Mouse (Mus musculus) testis, postnatal 14 days (tissue): Measurements from ENCODE around the gene Fam189a2.

Experiments used
- DNase-seq: peaks from one replicate; pipeline ENCODE4 v3.0.0; 2021; ENCODE audit warnings: low spot score

The Fam189a2 gene

GRCm38 (mm10) chr19:23971391-23971790 is 59.4 kb downstream of the Fam189a2 start:
- peak; percentile 39 for DNase-seq

- no peak for DNase-seq
Measured at GRCm38 (mm10) chr19:23970374-23970773, 60.4 kb downstream of the Fam189a2 start.

- no peak for DNase-seq
Measured at GRCm38 (mm10) chr19:23968862-23969225, 62.0 kb downstream of the Fam189a2 start.

- no peak for DNase-seq
Measured at GRCm38 (mm10) chr19:23968125-23968861, 62.5 kb downstream of the Fam189a2 start.

GRCm38 (mm10) chr19:23967156-23967555 is 63.7 kb downstream of the Fam189a2 start:
- DNase-seq = peak; percentile 80

GRCm38 (mm10) chr19:23966376-23966775 is 64.4 kb downstream of the Fam189a2 start:
- no peak for DNase-seq

- DNase-seq = no peak
Measured at GRCm38 (mm10) chr19:23964401-23964910, 66.4 kb downstream of the Fam189a2 start.

- peak; percentile 55 for DNase-seq
Measured at GRCm38 (mm10) chr19:23961516-23961915, 69.3 kb downstream of the Fam189a2 start.

GRCm38 (mm10) chr19:23960831-23961447 is 69.9 kb downstream of the Fam189a2 start:
- DNase-seq = no peak

GRCm38 (mm10) chr19:23960275-23960674 is 70.5 kb downstream of the Fam189a2 start:
- DNase-seq = no peak

GRCm38 (mm10) chr19:23959870-23960269 is 70.9 kb downstream of the Fam189a2 start:
- peak; percentile 50 for DNase-seq

GRCm38 (mm10) chr19:23958925-23959324 is 71.9 kb downstream of the Fam189a2 start:
- DNase-seq = no peak

GRCm38 (mm10) chr19:23957563-23957962 is 73.3 kb downstream of the Fam189a2 start:
- DNase-seq = no peak

GRCm38 (mm10) chr19:23956299-23956975 is 74.4 kb downstream of the Fam189a2 start:
- peak; percentile 38 for DNase-seq

GRCm38 (mm10) chr19:23955461-23955860 is 75.4 kb downstream of the Fam189a2 start:
- DNase-seq = no peak

- no peak for DNase-seq
Measured at GRCm38 (mm10) chr19:23948301-23949000, 82.4 kb downstream of the Fam189a2 start.

- no peak for DNase-seq
Measured at GRCm38 (mm10) chr19:23947871-23948270, 82.9 kb downstream of the Fam189a2 start.

GRCm38 (mm10) chr19:23946751-23947150 is 84.1 kb downstream of the Fam189a2 start:
- DNase-seq = no peak

GRCm38 (mm10) chr19:23946026-23946685 is 84.7 kb downstream of the Fam189a2 start:
- no peak for DNase-seq

GRCm38 (mm10) chr19:23942886-23943285 is 87.9 kb downstream of the Fam189a2 start:
- no peak for DNase-seq

- DNase-seq = no peak
Measured at GRCm38 (mm10) chr19:23941422-23941949, 89.3 kb downstream of the Fam189a2 start.
